Mouse (Mus musculus) adrenal gland, postnatal 25 days (tissue): ENCODE measurements around the gene Smarcd3. TPM values are rescaled to one million over a fixed set of nuclear protein-coding genes. Genes with fewer than 3 reads are reported as not detected.

Experiments used
- DNase-seq: peaks from one replicate; pipeline ENCODE4 v3.0.0; 2021; ENCODE audit warnings: mixed read lengths
- long read RNA-seq: library from polyadenylated mRNA; stranded (forward); transcript quantifications from one replicate; pipeline ENCODE4 v2.0.0, GENCODE M21; 2021
- total RNA-seq: library from RNA; stranded (reverse); gene quantifications from 2 replicates; pipeline ENCODE4 v1.2.3, GENCODE M21; 2021

Smarcd3 gene
- 14.5 and 18.7 TPM in 2 replicates for total RNA-seq
- long read RNA-seq, transcript Smarcd3-201 (13 exons, 1,735 nt): major isoform, 11 of 20 reads
- long read RNA-seq, partial matches to known transcripts: 2 of 20 reads
- long read RNA-seq, other reads (novel, unspliced or antisense): 7 of 20 reads

- DNase-seq: peak; percentile 56
Observed at GRCm38 (mm10) chr5:24623986-24624821, at the start of gene Smarcd3. TSS of gene Smarcd3 (minus strand) at chr5:24624411.

GRCm38 (mm10) chr5:24661457-24661856, 37.2 kb upstream of the Smarcd3 start:
- DNase-seq: no peak

- DNase-seq: no peak
Observed at GRCm38 (mm10) chr5:24659708-24660423, 35.7 kb upstream of the Smarcd3 start.

- no peak for DNase-seq
Observed at GRCm38 (mm10) chr5:24657113-24657512, 32.9 kb upstream of the Smarcd3 start.

- no peak for DNase-seq
Observed at GRCm38 (mm10) chr5:24654491-24654890, 30.3 kb upstream of the Smarcd3 start.

GRCm38 (mm10) chr5:24652780-24653179, 28.6 kb upstream of the Smarcd3 start:
- no peak for DNase-seq

- peak; percentile 85 for DNase-seq
Observed at GRCm38 (mm10) chr5:24651768-24652752, 27.8 kb upstream of the Smarcd3 start.

- no peak for DNase-seq
Observed at GRCm38 (mm10) chr5:24651356-24651755, 27.1 kb upstream of the Smarcd3 start.

- DNase-seq: no peak
Observed at GRCm38 (mm10) chr5:24649701-24650100, 25.5 kb upstream of the Smarcd3 start.

- DNase-seq: no peak
Observed at GRCm38 (mm10) chr5:24649231-24649630, 25.0 kb upstream of the Smarcd3 start.

GRCm38 (mm10) chr5:24645454-24645853, 21.2 kb upstream of the Smarcd3 start:
- no peak for DNase-seq

- no peak for DNase-seq
Observed at GRCm38 (mm10) chr5:24639081-24639480, 14.9 kb upstream of the Smarcd3 start.

GRCm38 (mm10) chr5:24638131-24638530, 13.9 kb upstream of the Smarcd3 start:
- no peak for DNase-seq

- DNase-seq: no peak
Observed at GRCm38 (mm10) chr5:24636987-24637386, 12.8 kb upstream of the Smarcd3 start.

GRCm38 (mm10) chr5:24635526-24636141, 11.4 kb upstream of the Smarcd3 start:
- no peak for DNase-seq

- no peak for DNase-seq
Observed at GRCm38 (mm10) chr5:24635093-24635492, 10.9 kb upstream of the Smarcd3 start.

GRCm38 (mm10) chr5:24629712-24630111, 5.5 kb upstream of the Smarcd3 start:
- no peak for DNase-seq

- no peak for DNase-seq
Observed at GRCm38 (mm10) chr5:24624822-24625120, 560 bp upstream of the Smarcd3 start.

- no peak for DNase-seq
Observed at GRCm38 (mm10) chr5:24623041-24623985, 898 bp downstream of the Smarcd3 start.

- no peak for DNase-seq
Observed at GRCm38 (mm10) chr5:24622386-24623040, 1.7 kb downstream of the Smarcd3 start.
